ENCODE assay signal across 22 mouse cellular contexts in genomic region chr12:107394467-107394866, GRCm38 (mm10).
DNase-seq lines count a peak whose midpoint lies in the region; ATAC-seq and TF ChIP-seq lines count a peak whose summit lies in the region.
"Had no signal": no experiment of that assay in that cellular context is flagged by ENCODE, and none has a peak within 500 bp of the region (broad histone marks: within the 10 kb centered on the region; RNA-seq: fewer than 3 reads in every experiment).

No protein-coding gene starts in this region.

- H3K4me2 ChIP-seq in intestine, embryonic 15.5 days (replicated peaks): no peak overlapping the region
- no peak overlapping the region for H3K4me2 ChIP-seq in intestine, postnatal 0 days (replicated peaks; ENCODE audit: low read depth)
- H3K4me2 ChIP-seq: embryonic facial prominence, embryonic 13.5 days; embryonic facial prominence, embryonic 15.5 days; forebrain, embryonic 13.5 days; forebrain, embryonic 15.5 days had no signal

- no peaks in the 10 kb centered on the region for H3K27me3 ChIP-seq in intestine, embryonic 15.5 days (replicated peaks)
- no peaks in the 10 kb centered on the region for H3K27me3 ChIP-seq in intestine, postnatal 0 days (replicated peaks; ENCODE audit: control insufficient read depth, insufficient read depth, low read length)
- H3K27me3 ChIP-seq in heart, embryonic 10.5 days (ENCODE audit: insufficient read depth, poor library complexity, severe bottlenecking): peaks cover 16% of the 10 kb centered on the region; the same call in 1 of the 2 replicates
- H3K27me3 ChIP-seq: embryonic facial prominence, embryonic 13.5 days; embryonic facial prominence, embryonic 15.5 days; forebrain, embryonic 13.5 days; forebrain, embryonic 15.5 days had no signal

- no peaks in the 10 kb centered on the region for H3K36me3 ChIP-seq in intestine, embryonic 15.5 days
- no peaks in the 10 kb centered on the region for H3K36me3 ChIP-seq in intestine, postnatal 0 days (ENCODE audit: control insufficient read depth, insufficient read depth)
- no peaks in the 10 kb centered on the region for H3K36me3 ChIP-seq in heart, embryonic 10.5 days
- H3K36me3 ChIP-seq: embryonic facial prominence, embryonic 13.5 days; embryonic facial prominence, embryonic 15.5 days; forebrain, embryonic 15.5 days had no signal

- no peak overlapping the region for H3K9ac ChIP-seq in intestine, embryonic 15.5 days
- no peak overlapping the region for H3K9ac ChIP-seq in intestine, postnatal 0 days (ENCODE audit: low read depth, low read length)
- H3K9ac ChIP-seq: embryonic facial prominence, embryonic 13.5 days; embryonic facial prominence, embryonic 15.5 days; forebrain, embryonic 13.5 days; forebrain, embryonic 15.5 days had no signal

- intact Hi-C loops in left cerebral cortex, postnatal 10 days (cut with DNase I): no loop called here

- H3K4me3 ChIP-seq in intestine, embryonic 15.5 days (replicated peaks): no peak overlapping the region
- H3K4me3 ChIP-seq in intestine, postnatal 0 days (ENCODE audit: low read depth, low read length): no peak overlapping the region
- H3K4me3 ChIP-seq in heart, embryonic 10.5 days: no peak overlapping the region
- H3K4me3 ChIP-seq: embryonic facial prominence, embryonic 13.5 days; embryonic facial prominence, embryonic 15.5 days; erythroblast, embryonic 14.5 days; forebrain, embryonic 13.5 days; forebrain, embryonic 15.5 days had no signal

- H3K27ac ChIP-seq in intestine, embryonic 15.5 days: no peak overlapping the region
- no peak overlapping the region for H3K27ac ChIP-seq in intestine, postnatal 0 days (ENCODE audit: low read depth, low read length)
- no peak overlapping the region for H3K27ac ChIP-seq in heart, embryonic 10.5 days
- H3K27ac ChIP-seq: embryonic facial prominence, embryonic 13.5 days; embryonic facial prominence, embryonic 15.5 days; forebrain, embryonic 13.5 days; forebrain, embryonic 15.5 days had no signal

- TF ChIP-seq CTCF in intestine, postnatal 0 days (IDR thresholded peaks at IDR 0.05; ENCODE audit: low read depth): no peak

- H3K9me3 ChIP-seq in intestine, embryonic 15.5 days: no peaks in the 10 kb centered on the region
- H3K9me3 ChIP-seq in intestine, postnatal 0 days (ENCODE audit: control insufficient read depth): no peaks in the 10 kb centered on the region
- no peaks in the 10 kb centered on the region for H3K9me3 ChIP-seq in heart, embryonic 10.5 days
- H3K9me3 ChIP-seq: embryonic facial prominence, embryonic 13.5 days; embryonic facial prominence, embryonic 15.5 days; forebrain, embryonic 13.5 days; forebrain, embryonic 15.5 days had no signal

- WGBS in intestine, embryonic 15.5 days: 34% methylated on average over 1 of the region's 1 CpGs
- WGBS in intestine, postnatal 0 days: 32% methylated on average over 1 of the region's 1 CpGs
- WGBS in heart, embryonic 10.5 days: 71% methylated on average over 1 of the region's 1 CpGs

- ATAC-seq in intestine, embryonic 15.5 days: 0 out of 2 replicates have a peak, but pooled peaks have one; percentile 23
- peak; percentile 59 for ATAC-seq in intestine, postnatal 0 days
- ATAC-seq: forebrain, embryonic 13.5 days; forebrain, embryonic 15.5 days had no signal

- H3K4me1 ChIP-seq in intestine, embryonic 15.5 days (replicated peaks): no peaks in the 10 kb centered on the region
- no peaks in the 10 kb centered on the region for H3K4me1 ChIP-seq in intestine, postnatal 0 days (replicated peaks; ENCODE audit: control insufficient read depth, insufficient read depth, low read length)
- H3K4me1 ChIP-seq in heart, embryonic 10.5 days: peaks cover 5% of the 10 kb centered on the region; the same call in 1 of the 2 replicates
- H3K4me1 ChIP-seq: forebrain, embryonic 13.5 days; forebrain, embryonic 15.5 days had no signal

- DNase-seq in urinary bladder, postnatal 36 days (ENCODE audit: low spot score in 2 of 2): peak; percentile 0 to 1
- no peak for DNase-seq in urinary bladder, postnatal 10 days (ENCODE audit: low spot score)
- DNase-seq in heart, embryonic 10.5 days (ENCODE audit: low spot score): no peak
- no peak for DNase-seq in left cerebral cortex, postnatal 10 days (ENCODE audit: extremely low spot score in 1 of 2, low spot score in 2 of 2)
- no peak for DNase-seq in frontal cortex, adult 2 months (ENCODE audit: extremely low spot score in 1 of 2, low spot score in 1 of 2)
- DNase-seq: adrenal gland, adult 2 months; adrenal gland, postnatal 10 days; adrenal gland, postnatal 25 days; cerebellum, adult 11 months; cerebellum, adult 18-20 months; cerebellum, adult 8-10 months; cerebellum, adult 9-11 months; cerebellum, postnatal 14 days; cerebellum, postnatal 36 days; embryo, embryonic 11 days had no signal

Comparison
In these comparisons a context has a peak if more than half of its experiments do, and no peak if none do; other contexts are left out.
1. DNase-seq: peak in urinary bladder, postnatal 36 days (2 of 2); none in urinary bladder, postnatal 10 days (single experiment), heart, embryonic 10.5 days (single experiment), left cerebral cortex, postnatal 10 days (0 of 2) and frontal cortex, adult 2 months (0 of 2).